Mouse (Mus musculus) lung, embryonic 14.5 days (tissue): ENCODE results near the gene Hoxc10. TPM values are rescaled to one million over a fixed set of nuclear protein-coding genes. Genes with fewer than 3 reads are reported as not detected.

Experiments
- ATAC-seq: fragments of 200-750 bp; cut with Nextera tagmentation; 2 replicates; pipeline ENCODE4 v1.8.0; 2017; ENCODE audit warnings: mild to moderate bottlenecking, moderate TSS enrichment, moderate library complexity; ENCODE audit not compliant: insufficient read depth
- DNase-seq: peaks from one replicate; pipeline ENCODE4 v3.0.0-alpha.2; 2015
- H3K27ac ChIP-seq: fragments of 300-500 bp; sonication (generic); 2 replicates; pipeline ENCODE4 v1.5.1; 2014; ENCODE audit warnings: low read depth, mild to moderate bottlenecking, moderate library complexity
- H3K27me3 ChIP-seq: fragments of 300-500 bp; sonication (generic); 2 replicates; pipeline ENCODE4 v1.6.1; 2014; ENCODE audit warnings: low read length, control low read depth; ENCODE audit not compliant: insufficient read depth
- H3K36me3 ChIP-seq: fragments of 300-500 bp; sonication (generic); 2 replicates; pipeline ENCODE4 v1.6.1; 2014; ENCODE audit warnings: control low read depth; ENCODE audit not compliant: insufficient read depth
- H3K4me1 ChIP-seq: fragments of 300-500 bp; sonication (generic); 2 replicates; pipeline ENCODE4 v1.6.1; 2014; ENCODE audit warnings: antibody characterized with exemption, control low read depth; ENCODE audit not compliant: insufficient read depth
- H3K4me2 ChIP-seq: fragments of 300-500 bp; sonication (generic); 2 replicates; pipeline ENCODE4 v1.6.1; 2014; ENCODE audit warnings: mild to moderate bottlenecking
- H3K4me3 ChIP-seq: fragments of 300-500 bp; sonication (generic); 2 replicates; pipeline ENCODE4 v1.5.1; 2014; ENCODE audit warnings: low read depth, low read length
- H3K9ac ChIP-seq: fragments of 300-500 bp; sonication (generic); 2 replicates; pipeline ENCODE4 v1.6.1; 2014
- H3K9me3 ChIP-seq: fragments of 300-500 bp; sonication (generic); 2 replicates; pipeline ENCODE4 v1.6.1; 2016; ENCODE audit warnings: low read depth, low read length, control low read depth
- CTCF ChIP-seq: IDR thresholded peaks from 2 replicates; pipeline ENCODE4 v1.5.1; 2016; ENCODE audit warnings: antibody characterized with exemption, low read depth
- WGBS: fragments of 180-500 bp; shearing (Covaris S2); extraction: QIAGEN DNeasy Blood & Tissue Kit; methylation state at CpG from one replicate; pipeline ENCODE4 v1.1.7; 2014; 5-methylcytosine and 5-hydroxymethylcytosine counted together
- polyA plus RNA-seq: library from polyadenylated mRNA; unstranded; fragments of >200 nt; fragmentation: Nextera tagmentation; extraction: Ambion mirVana; gene quantifications from 2 replicates; pipeline ENCODE4 v1.2.1, GENCODE M21; 2014

Hoxc10 gene
- polyA plus RNA-seq, 1 experiment from 2014 or later = not detected

DNA sequence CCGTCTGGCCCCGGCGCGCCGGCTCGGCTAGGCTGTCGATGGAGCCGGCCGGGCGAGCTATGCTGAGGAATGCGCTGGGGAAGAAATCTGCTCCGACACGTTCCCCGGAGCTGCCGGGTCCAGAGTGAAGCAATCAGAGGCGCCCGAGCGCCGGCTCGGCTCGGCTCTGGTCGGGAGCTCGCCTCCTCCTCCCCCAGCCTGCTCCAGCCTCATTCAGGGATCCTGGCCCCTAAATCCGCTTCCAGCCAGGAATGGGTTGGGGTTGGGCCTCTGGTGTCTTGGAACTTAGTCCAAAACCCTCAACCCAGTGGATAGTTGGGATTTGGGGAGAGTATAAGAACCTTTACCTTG lies 44.6 kb upstream of the Hoxc10 start:
- H3K4me2 ChIP-seq = no peak overlapping the region
- WGBS = under 1% methylated on average over 24 of the region's 24 CpGs
- TF ChIP-seq CTCF = no peak
- no peaks in the 10 kb centered on the region for H3K4me1 ChIP-seq
- H3K36me3 ChIP-seq = no peaks in the 10 kb centered on the region
- peak; percentile 62 for DNase-seq
- no peaks in the 10 kb centered on the region for H3K9me3 ChIP-seq
- H3K9ac ChIP-seq = no peak overlapping the region
- peaks cover 99% of the 10 kb centered on the region for H3K27me3 ChIP-seq
- peak; percentile 56 for ATAC-seq
- no peak overlapping the region for H3K27ac ChIP-seq
- 0 out of 2 replicates have a peak overlapping the region, but pooled peaks have one; percentile 5 for H3K4me3 ChIP-seq

DNA sequence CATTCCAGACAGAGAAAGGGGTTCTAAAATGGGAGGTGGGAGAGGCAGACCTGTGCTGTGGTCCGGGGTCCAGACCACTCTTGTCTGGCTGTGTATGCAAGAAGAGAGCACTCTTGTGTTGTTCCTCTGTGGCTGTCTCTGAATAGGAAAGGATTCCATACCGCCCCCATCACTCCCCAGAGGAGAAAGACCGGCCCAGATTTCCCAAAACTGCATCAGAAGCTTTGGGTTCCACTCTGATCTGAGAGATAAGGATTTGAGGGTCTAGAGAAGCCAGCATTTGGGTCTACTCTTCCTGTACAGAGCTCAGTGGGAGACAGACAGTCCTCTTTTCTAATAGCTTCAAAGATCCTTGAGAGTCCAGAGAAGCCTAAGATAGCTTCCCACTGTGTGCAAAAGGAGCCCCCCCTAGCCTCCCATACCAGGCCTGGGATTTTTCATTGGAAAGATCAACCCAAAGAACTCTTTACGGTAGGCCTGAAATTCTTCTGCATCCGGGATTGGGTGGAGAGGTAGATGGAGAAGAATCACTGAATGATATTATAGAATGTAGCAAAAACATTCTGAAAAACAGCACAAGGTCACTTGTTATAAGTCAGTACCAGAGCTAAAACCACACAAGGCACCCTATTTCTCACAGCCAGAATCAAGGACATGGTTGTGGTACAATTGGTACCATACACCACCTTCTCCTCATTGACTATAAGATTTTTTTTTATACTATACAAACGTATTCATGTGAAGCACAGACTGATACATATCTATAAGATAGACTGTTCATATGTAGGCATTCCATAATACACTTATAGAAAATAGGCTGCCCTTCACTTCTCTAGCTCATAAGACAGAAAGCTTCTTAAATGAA lies 43.7 kb upstream of the Hoxc10 start:
- no peak for TF ChIP-seq CTCF
- Histone ChIP-seq H3K9me3 (no peaks in the 10 kb centered on the region), H3K9ac (no peak overlapping the region), H3K4me2 (no peak overlapping the region), H3K27ac (no peak overlapping the region), H3K36me3 (no peaks in the 10 kb centered on the region), H3K27me3 (peaks cover 99% of the 10 kb centered on the region), H3K4me3 (no peak overlapping the region), H3K4me1 (no peaks in the 10 kb centered on the region)
- no peak for ATAC-seq
- 16% methylated on average over 6 of the region's 6 CpGs for WGBS
- DNase-seq = no peak

DNA sequence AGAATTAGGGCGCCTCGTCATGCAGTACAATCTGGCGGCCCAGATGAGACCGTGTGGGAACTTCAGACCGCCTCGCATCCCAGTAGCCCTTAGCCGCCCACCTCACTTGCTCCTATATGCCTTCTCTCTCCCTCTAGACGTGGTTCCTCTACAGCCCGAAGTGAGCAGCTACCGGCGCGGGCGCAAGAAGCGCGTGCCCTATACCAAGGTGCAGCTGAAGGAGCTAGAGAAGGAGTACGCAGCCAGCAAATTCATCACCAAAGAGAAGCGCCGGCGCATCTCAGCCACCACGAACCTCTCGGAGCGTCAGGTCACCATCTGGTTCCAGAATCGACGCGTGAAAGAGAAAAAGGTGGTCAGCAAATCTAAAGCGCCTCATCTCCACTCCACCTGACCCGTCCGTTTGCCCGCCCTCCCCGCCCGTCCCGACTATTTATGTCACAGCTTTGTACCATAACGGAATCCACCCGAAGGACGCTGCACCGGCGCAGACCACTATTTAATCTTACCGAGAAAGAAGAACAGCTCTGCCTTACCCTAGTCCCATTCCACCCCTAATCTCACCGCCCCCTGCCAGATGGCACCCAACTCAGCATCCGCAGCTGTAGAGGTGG lies 39.5 kb upstream of the Hoxc10 start:
- Histone ChIP-seq H3K36me3 (no peaks in the 10 kb centered on the region), H3K4me3 (no peak overlapping the region), H3K4me2 (no peak overlapping the region), H3K9ac (no peak overlapping the region), H3K27me3 (peaks cover 99% of the 10 kb centered on the region), H3K4me1 (no peaks in the 10 kb centered on the region), H3K9me3 (no peaks in the 10 kb centered on the region), H3K27ac (no peak overlapping the region)
- DNase-seq (no peak), ATAC-seq (no peak)
- WGBS = under 1% methylated on average over 40 of the region's 40 CpGs
- no peak for TF ChIP-seq CTCF

DNA sequence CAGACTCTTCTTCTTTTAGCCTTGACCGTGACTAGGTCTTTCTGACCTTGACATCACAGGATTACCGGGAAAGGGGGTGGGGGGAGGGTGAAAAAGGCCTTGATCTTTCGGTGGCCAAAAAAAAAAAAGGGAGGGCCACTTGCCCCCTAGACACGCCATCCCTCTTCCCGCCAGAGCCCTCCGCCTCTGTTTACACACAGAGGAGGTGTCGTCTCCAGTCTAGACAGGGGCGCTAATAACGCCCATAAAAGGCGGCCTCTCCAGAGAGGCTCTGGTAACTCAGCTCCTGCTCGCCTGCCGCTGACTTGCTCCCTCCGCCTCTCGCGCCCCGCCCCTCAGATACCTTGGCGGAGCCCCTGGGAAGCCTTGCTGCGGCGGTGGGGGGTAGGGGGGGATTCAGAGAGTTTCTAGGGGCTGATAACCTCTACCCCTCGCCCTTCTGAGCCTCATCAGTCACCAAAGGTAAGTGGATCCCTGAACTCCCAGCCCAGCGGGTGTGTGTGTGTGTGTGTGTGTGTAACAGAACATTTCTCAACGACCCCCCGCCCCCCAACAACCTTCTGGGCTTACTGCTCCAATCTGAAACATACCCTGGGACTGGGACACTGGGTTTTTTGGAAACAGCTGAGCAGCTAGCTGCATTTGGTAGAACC lies 34.8 kb upstream of the Hoxc10 start:
- WGBS = under 1% methylated on average over 23 of the region's 23 CpGs
- ATAC-seq (no peak), DNase-seq (no peak)
- H3K9me3 ChIP-seq = no peaks in the 10 kb centered on the region
- H3K27ac ChIP-seq = no peak overlapping the region
- H3K36me3 ChIP-seq = no peaks in the 10 kb centered on the region
- H3K4me3 ChIP-seq = no peak overlapping the region
- peaks cover 100% of the 10 kb centered on the region for H3K27me3 ChIP-seq
- H3K9ac ChIP-seq = no peak overlapping the region
- no peak for TF ChIP-seq CTCF
- no peaks in the 10 kb centered on the region for H3K4me1 ChIP-seq
- H3K4me2 ChIP-seq = no peak overlapping the region

DNA sequence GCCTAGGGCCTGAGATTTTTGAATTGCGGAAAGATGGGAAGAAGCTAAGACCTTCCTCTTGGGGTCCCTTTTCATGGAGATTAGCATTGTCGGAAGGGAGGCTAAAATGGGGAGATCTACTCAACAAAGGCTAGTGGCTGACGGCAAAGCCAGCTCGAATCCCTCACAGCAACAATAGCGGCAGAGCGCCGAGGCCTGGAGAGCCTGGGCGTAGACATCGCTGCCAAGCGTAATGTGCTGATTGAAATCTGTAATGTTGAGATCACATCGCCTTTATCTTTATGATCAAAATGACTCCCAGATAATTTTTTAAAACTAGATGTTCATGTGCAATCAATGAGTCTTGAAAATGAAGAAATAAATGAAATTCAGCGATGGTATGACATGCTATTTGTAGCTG lies 32.2 kb upstream of the Hoxc10 start:
- H3K4me2 ChIP-seq = no peak overlapping the region
- TF ChIP-seq CTCF = no peak
- WGBS = 4% methylated on average over 12 of the region's 12 CpGs
- no peak for DNase-seq
- H3K9ac ChIP-seq = no peak overlapping the region
- H3K4me1 ChIP-seq = no peaks in the 10 kb centered on the region
- no peak for ATAC-seq
- peaks cover 100% of the 10 kb centered on the region for H3K27me3 ChIP-seq
- H3K27ac ChIP-seq = no peak overlapping the region
- H3K4me3 ChIP-seq = no peak overlapping the region
- no peaks in the 10 kb centered on the region for H3K9me3 ChIP-seq
- H3K36me3 ChIP-seq = no peaks in the 10 kb centered on the region

DNA sequence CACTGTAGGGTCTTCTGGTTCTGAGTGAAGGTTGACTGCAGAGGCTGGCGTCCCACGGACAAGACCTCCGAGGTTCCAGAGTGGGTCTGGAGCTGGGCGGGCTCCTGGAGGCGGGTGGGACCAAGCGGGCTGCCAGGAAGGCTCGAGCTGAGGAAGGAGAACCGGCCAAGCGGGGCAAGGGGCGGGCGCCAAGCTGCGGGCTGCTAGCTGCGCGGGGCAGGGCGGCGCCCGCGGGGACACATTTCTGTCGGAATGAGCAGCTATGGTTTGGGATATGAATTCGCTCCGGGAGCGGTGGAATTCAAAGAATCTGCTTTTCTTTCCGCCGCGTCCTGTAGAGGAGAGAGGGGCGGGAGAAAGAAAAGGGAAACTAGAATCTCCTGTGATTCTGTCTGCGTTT lies 31.7 kb upstream of the Hoxc10 start:
- no peak overlapping the region for H3K9ac ChIP-seq
- no peak overlapping the region for H3K4me2 ChIP-seq
- TF ChIP-seq CTCF = no peak
- no peak overlapping the region for H3K27ac ChIP-seq
- H3K4me1 ChIP-seq = no peaks in the 10 kb centered on the region
- no peak for ATAC-seq
- peak; percentile 47 for DNase-seq
- no peaks in the 10 kb centered on the region for H3K9me3 ChIP-seq
- no peaks in the 10 kb centered on the region for H3K36me3 ChIP-seq
- 1% methylated on average over 27 of the region's 27 CpGs for WGBS
- H3K27me3 ChIP-seq = peaks cover 100% of the 10 kb centered on the region
- no peak overlapping the region for H3K4me3 ChIP-seq

DNA sequence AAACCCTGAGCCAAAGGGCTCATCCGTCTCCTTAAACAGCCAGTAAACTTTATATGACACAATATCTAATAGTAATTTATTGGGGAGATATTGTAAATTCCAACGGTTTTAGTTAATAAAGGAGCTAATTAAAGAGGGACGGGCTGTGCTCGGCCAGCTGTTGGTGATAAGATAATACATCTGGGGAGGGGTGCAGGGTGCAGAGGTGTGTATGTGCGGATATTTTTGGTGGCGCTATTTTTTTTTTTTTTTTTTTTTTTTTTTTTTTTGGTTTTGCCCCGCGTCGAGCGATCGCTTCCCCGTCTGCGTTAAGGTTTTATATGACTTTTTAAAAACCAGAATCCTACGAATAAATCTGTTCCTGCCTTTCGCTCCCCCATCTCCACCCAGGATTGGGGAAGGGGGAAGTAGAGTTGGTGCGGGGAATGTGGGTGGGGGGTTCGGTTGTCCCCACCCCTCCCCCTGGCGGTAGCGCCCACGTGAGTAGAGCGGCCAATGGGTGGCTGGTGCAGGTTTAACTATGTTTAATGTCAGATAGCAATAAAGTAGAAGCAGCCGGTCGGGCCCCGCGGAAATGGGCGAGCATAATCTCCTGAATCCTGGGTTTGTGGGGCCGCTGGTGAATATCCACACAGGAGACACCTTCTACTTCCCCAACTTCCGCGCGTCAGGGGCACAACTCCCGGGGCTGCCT lies 30.2 kb upstream of the Hoxc10 start, which contains the start of gene Hoxc12:
TSS of gene Hoxc12 (plus strand) at position 479 of the 694 bp plus-strand sequence.
- WGBS = 2% methylated on average over 31 of the region's 31 CpGs
- DNase-seq = no peak
- Histone ChIP-seq H3K9me3 (no peaks in the 10 kb centered on the region), H3K4me1 (no peaks in the 10 kb centered on the region), H3K36me3 (no peaks in the 10 kb centered on the region), H3K27ac (no peak within 1 kb of the TSS), H3K9ac (no peak within 1 kb of the TSS), H3K4me2 (no peak within 1 kb of the TSS), H3K4me3 (no peak within 1 kb of the TSS), H3K27me3 (peaks cover 100% of the 10 kb centered on the region)
- no peak for TF ChIP-seq CTCF
- ATAC-seq = no peak
